Mouse (Mus musculus) embryonic facial prominence, embryonic 15.5 days (tissue): ENCODE data around the gene Gm10065. TPM values are rescaled to one million over a fixed set of nuclear protein-coding genes. Genes with fewer than 3 reads are reported as not detected.

ENCODE experiments used
- microRNA counts: library from miRNA; unstranded; fragments of <30 nt; microRNA quantifications from one replicate; lab custom pipeline; 2016
- microRNA-seq: library from miRNA; unstranded; fragments of <30 nt; microRNA quantifications from one replicate; pipeline ENCODE4, GENCODE M21; 2016; ENCODE audit warnings: borderline number of aligned reads
- polyA plus RNA-seq: library from polyadenylated mRNA; unstranded; fragments of >200 nt; fragmentation: Nextera tagmentation; extraction: Ambion mirVana; gene quantifications from 2 replicates; pipeline ENCODE4 v1.2.1, GENCODE M21; 2015

Gm10065 gene
- polyA plus RNA-seq, 1 experiment from 2014 or later: 1.8 TPM

MicroRNA genes within 50 kb of the gene (microRNA counts, 519-probe panel; counts per million panel counts)
- microRNA mmu-miR-1896 (lab: Ali Mortazavi, UCI): 2,868 counts per million, percentile 68 among the panel's probes with 10 or more counts

Small RNAs within 50 kb of the gene (microRNA-seq; reads per million reads assigned to microRNA genes)
- gene Mir1896: not detected

Other genes with a start within 250 kb of the Gm10065 start
- gene Gpx5, start 186.7 kb downstream of the Gm10065 start, polyA plus RNA-seq: not detected in 2 replicates
- gene Gpx6, start 167.3 kb downstream of the Gm10065 start, polyA plus RNA-seq: not detected in 2 replicates
- not detected in 2 replicates for gene Olfr1367, start 132.5 kb downstream of the Gm10065 start, polyA plus RNA-seq
- gene Zscan12, start 116.6 kb downstream of the Gm10065 start, polyA plus RNA-seq: 10.9 and 11.3 TPM in 2 replicates
- gene Zkscan3, start 76.7 kb downstream of the Gm10065 start, polyA plus RNA-seq: 83.5 and 86.6 TPM in 2 replicates
- gene Pgbd1, start 38.4 kb downstream of the Gm10065 start, polyA plus RNA-seq: 3.0 and 3.4 TPM in 2 replicates
- gene Zscan26, start 25.7 kb downstream of the Gm10065 start, polyA plus RNA-seq: 27.5 and 33.6 TPM in 2 replicates
- 2.1 and 2.3 TPM in 2 replicates for gene Nkapl, start 10.9 kb downstream of the Gm10065 start, polyA plus RNA-seq
- gene Zkscan4, start 534 bp downstream of the Gm10065 start, polyA plus RNA-seq: 3.7 and 4.3 TPM in 2 replicates
- gene AK157302, start 15.8 kb upstream of the Gm10065 start, polyA plus RNA-seq: 0.37 and 1.6 TPM in 2 replicates
- gene Gm11273, start 22.0 kb upstream of the Gm10065 start, polyA plus RNA-seq: 5.6 and 18.4 TPM in 2 replicates
- gene Zkscan8, start 51.7 kb upstream of the Gm10065 start, polyA plus RNA-seq: 5.6 and 6.6 TPM in 2 replicates
- 0.17 and 0.22 TPM in 2 replicates for gene Olfr1366, start 63.4 kb upstream of the Gm10065 start, polyA plus RNA-seq
- gene Olfr1535, start 80.5 kb upstream of the Gm10065 start, polyA plus RNA-seq: 0.07 and 0.19 TPM in 2 replicates
- 0.11 TPM in 1 of 2 replicates, not detected in the other for gene Olfr1364, start 102.3 kb upstream of the Gm10065 start, polyA plus RNA-seq
- 0.13 TPM in 1 of 2 replicates, not detected in the other for gene Olfr1362, start 134.6 kb upstream of the Gm10065 start, polyA plus RNA-seq
- gene Olfr11, start 163.1 kb upstream of the Gm10065 start, polyA plus RNA-seq: not detected in 2 replicates
- gene Olfr1361, start 183.9 kb upstream of the Gm10065 start, polyA plus RNA-seq: 0.48 and 0.68 TPM in 2 replicates
- gene Olfr1360, start 198.0 kb upstream of the Gm10065 start, polyA plus RNA-seq: not detected in 2 replicates
- 0.05 and 0.27 TPM in 2 replicates for gene Olfr1359, start 218.7 kb upstream of the Gm10065 start, polyA plus RNA-seq
- 0.60 and 2.0 TPM in 2 replicates for gene Hist1h2bl, start 236.7 kb upstream of the Gm10065 start, polyA plus RNA-seq
- 6.9 and 13.7 TPM in 2 replicates for gene Hist1h2ai, start 237.0 kb upstream of the Gm10065 start, polyA plus RNA-seq
- gene Hist1h3h, start 238.2 kb upstream of the Gm10065 start, polyA plus RNA-seq: 6.6 and 7.1 TPM in 2 replicates
- gene Hist1h2bm, start 242.6 kb upstream of the Gm10065 start, polyA plus RNA-seq: 1.8 and 4.1 TPM in 2 replicates